Mouse (Mus musculus): ENCODE data around the gene Pcsk7. TPM values are rescaled to one million over a fixed set of nuclear protein-coding genes. Genes with fewer than 3 reads are reported as not detected.
A peak's percentile ranks its signal among the peaks of the same experiment; 100 is the strongest.

Gene Pcsk7
- polyA plus RNA-seq, 1 experiment from 2014 or later: 22.9 TPM

- peaks cover 63% of the 10 kb centered on the region for H3K36me3 ChIP-seq
- no peak overlapping the region for H3K27ac ChIP-seq (replicated peaks)
- H3K9me3 ChIP-seq (replicated peaks): no peaks in the 10 kb centered on the region
- H3K9ac ChIP-seq: no peak overlapping the region
- H3K4me2 ChIP-seq (replicated peaks): no peak overlapping the region
- H3K4me3 ChIP-seq (replicated peaks): no peak overlapping the region
- peaks cover 17% of the 10 kb centered on the region for H3K4me1 ChIP-seq
- no peaks in the 10 kb centered on the region for H3K27me3 ChIP-seq
- 82% methylated on average over 6 of the region's 6 CpGs for WGBS
- ATAC-seq (ENCODE audit: insufficient number of reproducible peaks, low FRiP score, low TSS enrichment, low read depth): no peak
Observed at GRCm38 (mm10) chr9:45939794-45940193, 33.5 kb downstream of the Pcsk7 start.

GRCm38 (mm10) chr9:45941329-45941888, 35.1 kb downstream of the Pcsk7 start:
- H3K4me2 ChIP-seq (replicated peaks): no peak overlapping the region
- no peak for ATAC-seq (ENCODE audit: insufficient number of reproducible peaks, low FRiP score, low TSS enrichment, low read depth)
- no peak overlapping the region for H3K4me3 ChIP-seq (replicated peaks)
- no peak overlapping the region for H3K9ac ChIP-seq
- H3K4me1 ChIP-seq: peaks cover 6% of the 10 kb centered on the region; the same call in 1 of the 2 replicates
- H3K36me3 ChIP-seq: peaks cover 79% of the 10 kb centered on the region
- H3K27ac ChIP-seq (replicated peaks): no peak overlapping the region
- no peaks in the 10 kb centered on the region for H3K9me3 ChIP-seq (replicated peaks)
- no peaks in the 10 kb centered on the region for H3K27me3 ChIP-seq
- WGBS: 59% methylated on average over 18 of the region's 18 CpGs

- peaks cover 90% of the 10 kb centered on the region for H3K36me3 ChIP-seq
- H3K27me3 ChIP-seq: no peaks in the 10 kb centered on the region
- no peak overlapping the region for H3K27ac ChIP-seq (replicated peaks)
- WGBS: 83% methylated on average over 16 of the region's 16 CpGs
- H3K9me3 ChIP-seq (replicated peaks): no peaks in the 10 kb centered on the region
- no peak overlapping the region for H3K9ac ChIP-seq
- H3K4me2 ChIP-seq (replicated peaks): no peak overlapping the region
- no peak overlapping the region for H3K4me3 ChIP-seq (replicated peaks)
- no peak for ATAC-seq (ENCODE audit: insufficient number of reproducible peaks, low FRiP score, low TSS enrichment, low read depth)
- H3K4me1 ChIP-seq: no peaks in the 10 kb centered on the region
Observed at GRCm38 (mm10) chr9:45942464-45942863, 36.2 kb downstream of the Pcsk7 start.

- H3K4me2 ChIP-seq (replicated peaks): no peak overlapping the region
- H3K9me3 ChIP-seq (replicated peaks): no peaks in the 10 kb centered on the region
- H3K9ac ChIP-seq: no peak overlapping the region
- no peak for ATAC-seq (ENCODE audit: insufficient number of reproducible peaks, low FRiP score, low TSS enrichment, low read depth)
- H3K36me3 ChIP-seq: peaks cover 92% of the 10 kb centered on the region
- H3K27ac ChIP-seq (replicated peaks): no peak overlapping the region
- H3K4me3 ChIP-seq (replicated peaks): no peak overlapping the region
- no peaks in the 10 kb centered on the region for H3K27me3 ChIP-seq
- 88% methylated on average over 8 of the region's 8 CpGs for WGBS
- no peaks in the 10 kb centered on the region for H3K4me1 ChIP-seq
Observed at GRCm38 (mm10) chr9:45942916-45943315, 36.6 kb downstream of the Pcsk7 start.

- Histone ChIP-seq H3K9ac (no peak overlapping the region), H3K27ac (replicated peaks) (no peak overlapping the region), H3K4me1 (no peaks in the 10 kb centered on the region), H3K4me2 (replicated peaks) (no peak overlapping the region), H3K27me3 (no peaks in the 10 kb centered on the region), H3K4me3 (replicated peaks) (no peak overlapping the region), H3K36me3 (peaks cover 92% of the 10 kb centered on the region), H3K9me3 (replicated peaks) (no peaks in the 10 kb centered on the region)
- 95% methylated on average over 8 of the region's 8 CpGs for WGBS
- 0 out of 2 replicates have a peak, but pooled peaks have one; percentile 26 for ATAC-seq (ENCODE audit: insufficient number of reproducible peaks, low FRiP score, low TSS enrichment, low read depth)
Observed at GRCm38 (mm10) chr9:45943628-45944505, 37.6 kb downstream of the Pcsk7 start.

- ATAC-seq (ENCODE audit: insufficient number of reproducible peaks, low FRiP score, low TSS enrichment, low read depth): no peak
- Histone ChIP-seq H3K27ac (replicated peaks) (no peak overlapping the region), H3K27me3 (no peaks in the 10 kb centered on the region), H3K9ac (no peak overlapping the region), H3K9me3 (replicated peaks) (no peaks in the 10 kb centered on the region), H3K36me3 (peaks cover 92% of the 10 kb centered on the region), H3K4me1 (no peaks in the 10 kb centered on the region), H3K4me3 (replicated peaks) (no peak overlapping the region), H3K4me2 (replicated peaks) (no peak overlapping the region)
- WGBS: 82% methylated on average over 13 of the region's 13 CpGs
Observed at GRCm38 (mm10) chr9:45944506-45945400, 38.5 kb downstream of the Pcsk7 start.

GRCm38 (mm10) chr9:45945721-45946120, 39.4 kb downstream of the Pcsk7 start:
- peaks cover 96% of the 10 kb centered on the region for H3K36me3 ChIP-seq
- no peaks in the 10 kb centered on the region for H3K27me3 ChIP-seq
- H3K4me3 ChIP-seq (replicated peaks): no peak overlapping the region
- ATAC-seq (ENCODE audit: insufficient number of reproducible peaks, low FRiP score, low TSS enrichment, low read depth): no peak
- H3K4me1 ChIP-seq: no peaks in the 10 kb centered on the region
- H3K9me3 ChIP-seq (replicated peaks): no peaks in the 10 kb centered on the region
- WGBS: 82% methylated on average over 13 of the region's 13 CpGs
- no peak overlapping the region for H3K9ac ChIP-seq
- no peak overlapping the region for H3K27ac ChIP-seq (replicated peaks)
- H3K4me2 ChIP-seq (replicated peaks): no peak overlapping the region

- no peaks in the 10 kb centered on the region for H3K9me3 ChIP-seq (replicated peaks)
- no peak overlapping the region for H3K9ac ChIP-seq
- no peak overlapping the region for H3K4me3 ChIP-seq (replicated peaks)
- no peak overlapping the region for H3K4me2 ChIP-seq (replicated peaks)
- WGBS: 86% methylated on average over 16 of the region's 16 CpGs
- ATAC-seq (ENCODE audit: insufficient number of reproducible peaks, low FRiP score, low TSS enrichment, low read depth): no peak
- H3K27ac ChIP-seq (replicated peaks): no peak overlapping the region
- no peaks in the 10 kb centered on the region for H3K4me1 ChIP-seq
- H3K36me3 ChIP-seq: peaks cover 94% of the 10 kb centered on the region
- H3K27me3 ChIP-seq: no peaks in the 10 kb centered on the region
Observed at GRCm38 (mm10) chr9:45946182-45946871, 40.0 kb downstream of the Pcsk7 start.

GRCm38 (mm10) chr9:45946872-45947183, 40.5 kb downstream of the Pcsk7 start:
- 85% methylated on average over 10 of the region's 10 CpGs for WGBS
- H3K36me3 ChIP-seq: peaks cover 94% of the 10 kb centered on the region

GRCm38 (mm10) chr9:45952057-45952456, 45.8 kb downstream of the Pcsk7 start:
- H3K27me3 ChIP-seq: no peaks in the 10 kb centered on the region
- H3K9ac ChIP-seq: no peak overlapping the region
- peaks cover 52% of the 10 kb centered on the region for H3K36me3 ChIP-seq
- no peak for ATAC-seq (ENCODE audit: insufficient number of reproducible peaks, low FRiP score, low TSS enrichment, low read depth)
- no peak overlapping the region for H3K27ac ChIP-seq (replicated peaks)
- H3K4me3 ChIP-seq (replicated peaks): no peak overlapping the region
- no peak overlapping the region for H3K4me2 ChIP-seq (replicated peaks)
- 91% methylated on average over 4 of the region's 4 CpGs for WGBS
- H3K9me3 ChIP-seq (replicated peaks): no peaks in the 10 kb centered on the region
- peaks cover 27% of the 10 kb centered on the region for H3K4me1 ChIP-seq

More at GRCm38 (mm10) chr9:45946872-45947183, 40.5 kb downstream of the Pcsk7 start:
- Histone ChIP-seq H3K27ac (replicated peaks) (no peak overlapping the region), H3K4me3 (replicated peaks) (no peak overlapping the region), H3K4me2 (replicated peaks) (no peak overlapping the region), H3K27me3 (no peaks in the 10 kb centered on the region), H3K4me1 (no peaks in the 10 kb centered on the region), H3K9ac (no peak overlapping the region), H3K9me3 (replicated peaks) (no peaks in the 10 kb centered on the region)
- no peak for ATAC-seq (ENCODE audit: insufficient number of reproducible peaks, low FRiP score, low TSS enrichment, low read depth)
